Mouse (Mus musculus) megakaryocyte, embryonic 14.5 days (primary cell): Measurements from ENCODE around the gene Gjb5.

Source experiments
- FLI1 ChIP-seq: IDR thresholded peaks from 2 replicates; pipeline ENCODE4 v1.6.1; 2012; ENCODE audit warnings: low read length, inconsistent platforms, mixed read lengths
- GATA1 ChIP-seq: IDR thresholded peaks from 3 replicates; pipeline ENCODE4 v1.6.1; 2012; ENCODE audit warnings: mixed read lengths, low read length, inconsistent platforms, borderline replicate concordance

GRCm38 (mm10) chr4:127317143-127317542 is 40.8 kb downstream of the Gjb5 start:
- no peak for TF ChIP-seq GATA1
- TF ChIP-seq FLI1 = no peak
